Mouse (Mus musculus): Measurements from ENCODE around the gene Sult2b1.

Gene Sult2b1

GRCm38 (mm10) chr7:45784524-45785372 lies at the start of gene Sult2b1:
TSS of gene Sult2b1 (minus strand) at chr7:45784669.
- DNase-seq (ENCODE audit: low spot score in 2 of 2) = no peak

DNA sequence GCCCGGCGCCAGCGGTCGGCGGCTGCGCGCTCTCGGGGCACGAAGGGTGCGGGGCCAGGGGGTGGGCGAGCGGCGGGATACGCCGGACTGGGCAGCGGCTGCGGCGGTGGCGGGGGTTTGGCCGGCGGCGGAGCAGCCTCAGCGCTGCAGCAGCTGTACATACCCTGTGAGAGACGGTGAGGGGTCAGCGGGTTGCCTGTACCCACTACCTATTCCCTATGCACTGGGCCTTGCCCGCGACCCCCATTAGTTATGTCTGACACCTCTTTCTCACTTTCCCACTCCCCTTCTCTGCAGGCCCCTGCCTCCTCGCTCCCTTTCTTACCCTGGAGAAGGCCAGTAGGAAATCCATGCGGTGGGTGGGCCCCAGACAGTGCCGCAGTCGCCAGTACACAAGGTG lies 49.5 kb upstream of the Sult2b1 start:
- DNase-seq (ENCODE audit: low spot score in 2 of 2) = no peak

DNA sequence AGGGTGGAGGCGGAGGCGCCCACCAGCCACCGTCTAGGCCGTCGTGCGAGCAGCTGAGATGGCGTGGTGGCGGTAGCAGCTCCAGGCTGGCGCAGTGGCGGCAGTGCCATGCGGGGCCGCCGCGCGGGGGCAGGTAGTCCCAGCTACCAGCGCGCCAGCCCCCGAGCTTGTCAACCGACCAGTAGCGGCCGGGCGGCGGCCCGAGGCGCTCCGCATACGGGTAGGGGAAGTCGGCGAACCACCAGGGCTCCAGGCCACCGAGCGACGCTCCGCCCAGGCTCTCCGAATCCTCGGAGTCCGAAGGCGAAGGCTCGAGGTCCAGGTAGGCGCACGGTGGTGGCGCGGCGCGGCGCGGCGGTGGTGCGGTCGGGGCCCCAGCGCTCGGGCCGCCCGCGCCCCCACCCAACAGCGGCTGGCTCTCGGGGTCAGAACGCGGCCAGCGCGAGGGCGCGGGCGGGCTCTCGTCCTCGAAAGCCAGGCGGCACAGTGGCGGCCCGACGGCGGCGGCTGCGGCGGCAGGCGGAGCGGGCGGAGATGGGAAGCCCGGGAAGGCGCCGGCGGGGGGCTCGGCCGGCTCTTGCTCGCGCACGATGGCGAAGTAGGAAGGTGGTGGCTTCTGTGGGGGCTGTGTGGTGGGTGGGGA lies 48.8 kb upstream of the Sult2b1 start:
- DNase-seq (ENCODE audit: low spot score in 2 of 2) = no peak

GRCm38 (mm10) chr7:45832428-45832827 lies 48.0 kb upstream of the Sult2b1 start:
- no peak for DNase-seq (ENCODE audit: low spot score in 2 of 2)

GRCm38 (mm10) chr7:45831128-45831525 lies 46.7 kb upstream of the Sult2b1 start:
- DNase-seq (ENCODE audit: low spot score in 2 of 2) = no peak

DNA sequence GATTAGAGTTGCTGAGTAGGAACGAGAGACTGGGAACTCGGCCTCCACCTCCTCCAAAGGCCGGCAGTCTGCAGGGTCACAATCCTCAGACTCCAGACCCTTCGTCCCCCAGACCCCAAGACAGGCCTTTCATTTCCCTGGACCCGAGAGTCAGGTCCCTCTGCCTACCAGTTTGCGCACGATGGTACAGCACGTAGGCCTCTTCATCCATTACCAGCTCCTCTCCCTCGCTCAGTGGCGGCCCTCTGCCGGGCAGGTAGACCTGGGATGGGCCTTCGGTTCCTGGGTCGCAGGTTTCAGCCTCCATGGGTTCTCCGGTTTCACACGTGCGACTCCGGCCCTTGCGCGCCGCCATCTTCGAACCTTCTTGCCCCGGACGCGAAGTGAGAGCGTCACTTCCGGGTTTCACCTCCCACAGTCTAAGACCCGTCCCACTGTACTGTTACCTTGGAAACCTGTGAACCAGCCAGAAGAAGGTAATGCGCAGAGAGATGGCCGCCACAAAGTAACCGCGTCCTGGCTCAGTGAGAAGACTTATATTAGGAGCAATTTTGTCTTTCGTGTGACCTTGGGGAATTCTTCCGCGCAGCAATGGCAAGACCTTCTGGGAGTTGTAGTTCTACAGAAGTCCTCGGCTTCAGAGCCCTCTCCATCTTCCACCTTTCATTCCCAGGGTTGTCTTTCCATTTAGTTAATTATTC lies 46.1 kb upstream of the Sult2b1 start, which contains the start of gene Grwd1:
Gene Grwd1 (minus strand): TSS at position 518 of the 701 bp plus-strand sequence.
- DNase-seq (ENCODE audit: low spot score in 2 of 2) = peak; percentile 81 to 85

DNA sequence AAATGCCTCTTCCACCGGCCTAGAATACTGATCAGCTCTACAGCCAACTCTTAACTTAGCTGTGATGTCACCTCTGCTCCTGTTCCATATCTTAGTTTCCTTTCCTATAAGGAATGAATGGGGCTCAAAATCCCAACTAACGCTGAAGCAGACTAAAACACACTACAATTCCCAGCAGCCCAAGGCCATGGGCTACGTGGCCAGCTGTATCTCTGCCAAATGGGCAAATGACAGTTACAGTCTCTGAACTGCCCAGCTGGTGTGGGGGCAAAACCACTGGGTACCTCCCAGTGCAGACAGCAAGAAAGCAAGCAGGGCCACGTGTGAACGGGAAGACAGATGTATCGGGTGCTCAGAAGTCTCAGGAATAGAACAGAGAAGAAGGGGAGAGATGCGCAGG lies 42.2 kb upstream of the Sult2b1 start:
- no peak for DNase-seq (ENCODE audit: low spot score in 2 of 2)

- DNase-seq (ENCODE audit: low spot score in 2 of 2) = no peak
These were observed 40.1 kb upstream of the Sult2b1 start, which contains the start of gene Kcnj14 for GRCm38 (mm10) chr7:45824598-45824997. TSS of gene Kcnj14 (minus strand) at chr7:45824782.

GRCm38 (mm10) chr7:45820913-45821312 lies 36.4 kb upstream of the Sult2b1 start:
- DNase-seq (ENCODE audit: low spot score in 2 of 2) = no peak

- no peak for DNase-seq (ENCODE audit: low spot score in 2 of 2)
These were observed 35.4 kb upstream of the Sult2b1 start for GRCm38 (mm10) chr7:45819843-45820242.

- DNase-seq (ENCODE audit: low spot score in 2 of 2) = no peak
These were observed 31.5 kb upstream of the Sult2b1 start for GRCm38 (mm10) chr7:45815984-45816351.

DNA sequence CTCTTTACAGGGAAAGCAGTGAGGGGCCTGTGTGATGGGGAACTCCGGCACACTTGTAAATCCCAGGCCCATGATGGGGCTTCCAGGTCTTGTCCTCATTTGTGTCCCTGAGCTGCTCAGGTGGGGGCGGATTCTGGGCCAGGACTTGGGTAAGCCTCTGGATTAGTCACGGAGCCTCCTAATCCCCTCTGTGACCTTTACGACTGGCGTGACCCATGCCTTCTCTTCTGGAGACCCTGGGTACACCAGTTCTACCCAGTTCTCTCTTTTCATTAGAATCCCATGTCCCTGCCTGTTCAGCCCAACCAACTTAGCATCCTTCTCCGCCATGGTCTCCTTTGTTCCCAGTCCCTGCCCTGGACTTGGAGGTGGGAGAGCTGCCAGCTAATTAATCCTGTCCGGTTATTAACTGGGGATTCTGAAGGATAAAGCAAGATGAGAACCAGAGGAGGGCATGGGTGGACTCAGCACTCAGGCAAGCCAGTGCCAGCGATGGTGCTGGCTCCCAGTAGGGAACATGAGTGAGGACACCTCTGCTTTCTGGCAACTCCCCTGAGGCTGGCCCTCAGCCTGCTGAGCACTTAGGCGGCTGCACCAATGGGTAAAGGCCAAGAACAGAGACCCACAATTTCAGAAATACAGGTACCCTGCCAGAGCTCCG lies 31.0 kb upstream of the Sult2b1 start:
- DNase-seq (ENCODE audit: low spot score in 2 of 2) = no peak

DNA sequence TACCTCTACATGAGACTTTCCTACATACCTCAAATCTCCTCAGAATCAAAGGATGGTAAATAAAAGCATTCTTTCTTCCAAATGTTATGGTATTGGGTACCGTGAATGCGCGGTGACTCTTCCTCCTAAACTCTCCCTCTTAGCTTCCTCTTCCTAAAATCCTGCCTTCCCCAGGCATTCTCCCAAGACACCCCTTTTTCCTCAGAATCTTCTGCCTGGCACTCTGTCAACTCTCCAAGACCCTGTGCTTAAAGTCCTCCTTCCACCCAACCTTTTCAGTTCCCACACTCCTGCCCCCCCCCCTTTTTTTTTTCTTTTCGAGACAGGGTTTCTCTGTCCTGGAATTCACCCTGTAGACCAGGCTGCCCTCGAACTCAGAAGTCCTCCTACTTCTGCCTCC lies 30.4 kb upstream of the Sult2b1 start:
- no peak for DNase-seq (ENCODE audit: low spot score in 2 of 2)

GRCm38 (mm10) chr7:45813787-45814779 lies 29.6 kb upstream of the Sult2b1 start, which contains the start of gene Cyth2:
TSS of gene Cyth2 (minus strand) at chr7:45814581.
- DNase-seq (ENCODE audit: low spot score in 2 of 2) = peak; percentile 97 to 98

DNA sequence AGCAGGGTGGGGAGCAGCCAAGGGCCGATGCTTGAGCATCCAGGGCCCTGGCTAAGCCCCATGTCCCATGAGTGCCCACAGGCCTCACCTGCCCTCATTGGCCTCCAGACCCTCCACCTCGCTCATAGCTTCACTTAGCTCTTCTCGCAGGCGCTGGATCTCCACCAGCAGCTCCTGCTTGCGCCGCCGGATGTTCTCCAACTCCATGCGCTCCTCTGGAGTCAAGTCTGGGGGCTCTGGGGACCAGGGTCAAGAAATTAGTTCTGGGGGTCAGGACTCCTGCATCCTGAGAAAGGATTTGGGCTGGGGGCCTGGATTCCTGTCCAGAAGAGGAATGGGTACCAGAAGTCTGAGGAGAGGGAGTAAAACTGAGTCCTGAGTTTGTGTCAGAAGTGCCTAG lies 28.5 kb upstream of the Sult2b1 start:
- DNase-seq (ENCODE audit: low spot score in 2 of 2) = no peak

DNA sequence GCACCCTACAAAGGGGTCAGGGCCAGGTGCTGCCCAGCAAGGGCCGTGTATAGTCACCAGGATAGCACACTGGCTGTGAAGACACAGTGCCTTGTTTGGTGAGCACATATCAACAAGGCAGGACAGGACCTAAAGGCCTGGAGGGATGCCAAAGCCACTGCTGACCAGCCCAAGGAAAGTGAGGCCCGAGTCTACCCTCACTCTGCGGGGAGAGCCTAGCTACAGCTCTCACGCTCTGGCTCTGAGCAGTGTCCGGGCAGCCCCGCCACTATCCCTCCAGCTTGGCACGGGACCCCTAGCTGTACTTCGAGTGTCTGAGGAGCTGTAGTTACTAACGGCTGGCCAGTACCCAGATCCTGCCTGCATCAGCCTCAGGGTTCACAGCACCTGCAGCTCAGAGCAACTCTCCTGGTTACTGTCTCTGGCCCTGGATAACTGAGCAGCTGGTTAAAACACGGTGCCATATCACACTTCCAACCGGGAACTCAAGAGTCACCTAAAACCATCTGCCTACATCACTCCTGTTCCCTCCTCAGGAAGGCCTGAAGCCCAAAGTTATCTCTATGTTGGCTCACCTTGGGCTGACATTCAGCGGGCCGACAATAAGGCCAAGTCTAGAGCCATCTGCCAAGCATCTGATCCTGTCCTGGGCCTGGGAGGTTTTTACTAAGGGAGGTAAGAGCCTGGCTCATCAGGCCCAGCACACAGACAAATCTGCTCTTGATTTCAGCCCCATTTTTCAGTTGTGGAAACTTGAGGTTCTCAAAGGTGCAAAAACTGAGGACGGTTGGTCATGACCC lies 25.0 kb upstream of the Sult2b1 start:
- DNase-seq (ENCODE audit: low spot score in 2 of 2) = no peak

DNA sequence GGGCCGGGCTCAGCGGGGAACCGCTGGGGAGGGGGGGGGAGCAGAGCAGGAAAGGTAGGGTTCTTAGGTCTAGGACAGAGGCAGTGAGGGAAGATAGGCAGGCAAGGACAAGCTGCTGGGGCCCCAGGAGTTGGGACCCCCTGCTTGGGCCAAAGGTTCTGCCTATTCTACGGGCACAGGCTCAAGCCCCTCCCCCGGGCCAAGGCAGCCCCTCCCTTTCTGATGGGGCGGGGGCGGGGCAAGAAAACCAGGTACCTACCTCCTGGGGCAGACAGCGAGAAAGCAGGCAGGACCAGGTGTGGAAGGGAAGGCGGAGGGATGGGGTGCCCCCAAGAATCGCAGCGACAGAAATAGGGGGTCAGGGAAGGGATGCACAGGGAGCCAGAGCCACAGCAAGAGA lies 24.0 kb upstream of the Sult2b1 start:
- no peak for DNase-seq (ENCODE audit: low spot score in 2 of 2)

- no peak for DNase-seq (ENCODE audit: low spot score in 2 of 2)
These were observed 21.5 kb upstream of the Sult2b1 start for GRCm38 (mm10) chr7:45805941-45806340.

- DNase-seq (ENCODE audit: low spot score in 2 of 2) = no peak
These were observed 18.1 kb upstream of the Sult2b1 start for GRCm38 (mm10) chr7:45802551-45802950.

DNA sequence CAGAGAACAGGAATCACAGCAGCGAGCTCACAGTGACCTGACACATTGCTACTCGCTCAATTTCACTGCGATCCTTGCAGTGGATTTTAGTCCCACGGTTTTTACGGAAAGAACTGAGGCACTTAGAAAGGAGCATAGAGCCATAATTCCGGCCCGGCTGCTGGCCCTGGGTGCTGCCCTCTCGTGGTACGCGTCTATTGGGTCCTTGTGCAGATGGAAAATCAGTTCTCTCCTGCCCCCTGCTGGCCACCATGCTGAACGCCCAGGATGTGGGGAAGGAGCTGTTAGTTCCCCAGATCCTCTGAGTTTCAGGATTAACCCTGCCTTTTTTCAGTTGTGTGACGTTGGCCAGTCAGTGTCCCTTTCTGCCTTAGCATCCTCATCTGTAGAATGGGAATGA lies 16.9 kb upstream of the Sult2b1 start:
- DNase-seq (ENCODE audit: low spot score in 2 of 2) = peak; percentile 88 to 92
